Mouse (Mus musculus): ENCODE measurements around the gene Iglon5. TPM values are rescaled to one million over a fixed set of nuclear protein-coding genes. Genes with fewer than 3 reads are reported as not detected.

Gene Iglon5
- total RNA-seq, 2 experiments from 2014 or later: 0.37 to 0.89 TPM

DNA sequence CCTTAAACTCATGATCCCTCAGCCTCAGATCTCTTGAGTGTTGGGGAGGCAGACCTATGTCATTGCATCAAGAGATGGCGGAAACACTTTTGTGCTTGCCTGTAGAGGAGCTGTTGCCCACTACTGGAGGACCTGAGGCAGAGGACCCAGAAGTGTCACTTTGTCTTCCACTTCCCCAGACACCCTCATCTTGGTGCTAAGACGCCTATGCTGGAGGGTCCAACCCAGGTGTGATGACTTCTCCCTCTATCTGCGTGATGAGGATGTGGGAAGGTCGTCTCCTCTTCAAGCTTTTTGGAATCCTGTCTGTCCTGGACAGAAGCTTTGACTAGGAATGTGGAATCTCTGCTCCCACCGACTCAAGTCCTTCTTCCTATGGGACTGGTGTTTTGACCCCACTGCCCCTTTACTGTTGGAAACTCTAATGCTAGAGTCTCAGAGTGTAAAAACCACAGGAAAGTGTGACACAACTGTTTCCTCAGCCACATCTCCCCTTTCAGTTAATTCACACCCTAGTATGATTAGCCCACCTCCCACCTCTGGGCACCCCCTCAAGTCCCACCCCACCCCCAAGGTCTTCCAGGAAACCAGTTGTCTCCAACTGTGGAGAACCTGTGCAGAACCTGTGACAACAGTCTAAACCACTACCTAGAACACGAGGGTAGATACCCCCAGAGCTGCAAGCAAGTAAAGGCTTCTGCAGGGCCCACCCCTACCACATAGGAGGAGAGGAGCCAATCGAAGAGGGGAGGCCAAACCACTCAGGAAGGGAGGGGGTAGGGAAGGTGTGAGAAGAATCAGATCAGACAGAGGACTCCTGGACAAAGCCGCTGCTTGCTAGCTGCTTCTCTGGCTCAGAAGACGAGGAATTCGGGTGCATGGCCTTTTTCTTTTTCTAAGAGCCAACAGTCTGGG, 53.3 kb downstream of the Iglon5 start, which contains the start of gene Nkg7:
TSS of gene Nkg7 (plus strand) at position 733 of the 915 bp plus-strand sequence.
- intact Hi-C loops (cut with DNase I): no loop called here
- no peak for DNase-seq

DNA sequence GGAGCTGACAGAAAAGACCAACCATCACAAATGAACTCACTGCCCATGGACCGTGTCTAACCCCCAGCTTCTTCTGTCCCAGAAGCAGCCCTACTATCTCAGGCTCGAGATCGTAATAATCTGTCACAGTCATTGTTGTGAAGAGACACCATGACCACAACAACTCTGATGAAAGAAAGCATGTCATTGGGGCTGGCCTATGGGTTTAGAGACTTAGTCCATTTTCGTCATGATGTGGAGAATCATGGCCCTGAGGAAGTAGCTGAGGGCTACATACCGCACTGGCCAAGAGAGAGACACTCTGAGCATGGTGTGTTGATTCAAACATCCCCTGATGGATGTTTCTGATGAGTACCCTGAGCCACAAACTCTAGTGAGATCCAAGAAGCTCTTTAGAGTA, 55.2 kb downstream of the Iglon5 start:
- intact Hi-C loops (cut with DNase I): no loop called here
- DNase-seq: no peak

DNA sequence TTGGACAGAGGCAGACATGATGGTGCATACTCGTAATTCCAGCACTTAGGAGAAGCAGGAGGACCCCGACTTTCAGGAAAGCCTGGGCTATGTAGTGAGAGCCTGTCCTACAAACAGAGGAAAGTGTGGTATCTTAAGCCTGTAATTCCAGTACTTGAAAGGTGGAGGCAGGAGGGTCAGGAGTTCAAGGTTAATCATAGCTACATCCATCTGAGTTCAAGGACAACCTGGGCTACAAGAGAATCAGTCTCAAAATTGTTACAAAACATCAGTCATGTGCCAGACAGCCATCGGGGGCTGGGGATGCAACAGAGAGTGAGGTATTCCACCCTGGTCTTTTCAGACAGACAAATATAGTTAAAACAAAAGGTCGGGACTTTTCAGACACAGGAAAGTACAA, 57.0 kb downstream of the Iglon5 start:
- intact Hi-C loops (cut with DNase I): no loop called here
- DNase-seq: no peak

GRCm38 (mm10) chr7:43429500-43429899, 60.4 kb downstream of the Iglon5 start:
- intact Hi-C loops (cut with DNase I): no loop called here
- no peak for DNase-seq

GRCm38 (mm10) chr7:43427406-43427805, 62.5 kb downstream of the Iglon5 start, which contains the start of gene Lim2:
Gene Lim2 (plus strand): TSS chr7:43427670.
- intact Hi-C loops (cut with DNase I): no loop called here
- no peak for DNase-seq

- intact Hi-C loops (cut with DNase I): loop anchor here (1.0 kb wide), 1 partner anchor 42 kb away; no protein-coding TSS in a partner anchor
- DNase-seq: no peak
Observed at GRCm38 (mm10) chr7:43423991-43424625, 65.8 kb downstream of the Iglon5 start.

GRCm38 (mm10) chr7:43422995-43423617, 66.8 kb downstream of the Iglon5 start:
- intact Hi-C loops (cut with DNase I): loop anchor here (1.0 kb wide), 1 partner anchor 43 kb away; no protein-coding TSS in a partner anchor
- DNase-seq: peak; percentile 86 to 92

Small RNA genes within 50 kb of the gene (microRNA-seq; reads per million reads assigned to microRNA genes)
- gene Mir7051: 4.3 to 4.5 reads per million in 2 experiments

Other genes with a start within 250 kb of the Iglon5 start
- gene Zfp715, start 176.8 kb downstream of the Iglon5 start, total RNA-seq (2021): 10 to 100 TPM; 16.7 to 20.1 TPM
- gene Siglecf, start 138.7 kb downstream of the Iglon5 start, total RNA-seq (2021): not detected
- under 1 TPM; 0.14 to 0.20 TPM for gene Siglecg, start 81.9 kb downstream of the Iglon5 start, total RNA-seq (2021)
- not detected for gene Lim2, start 62.4 kb downstream of the Iglon5 start, total RNA-seq (2021)
- not detected for gene Nkg7, start 53.0 kb downstream of the Iglon5 start, total RNA-seq (2021)
- gene Cldnd2, start 49.3 kb downstream of the Iglon5 start, total RNA-seq (2021): not detected
- 1,000 to 10,000 TPM; 1,079 to 1,148 TPM for gene Etfb, start 46.0 kb downstream of the Iglon5 start, total RNA-seq (2021)
- 1 to 10 TPM; 1.7 to 2.1 TPM for gene Gm45233, start 45.9 kb downstream of the Iglon5 start, total RNA-seq (2021)
- gene Vsig10l, start 26.9 kb downstream of the Iglon5 start, total RNA-seq (2021): 1 to 10 TPM; 4.4 to 5.0 TPM
- not detected for gene 4931406B18Rik, start 15.9 kb upstream of the Iglon5 start, total RNA-seq (2021)
- gene Cd33, start 54.4 kb upstream of the Iglon5 start, total RNA-seq (2021): 1 to 10 TPM; 2.2 to 2.3 TPM
- gene Zfp658, start 72.2 kb upstream of the Iglon5 start, total RNA-seq (2021): 1 to 10 TPM in 1 of 2 experiments, under 1 TPM in 1; 0.81 to 1.5 TPM
- 1 to 10 TPM; 9.2 to 9.5 TPM for gene Zfp719, start 89.5 kb upstream of the Iglon5 start, total RNA-seq (2021)
- gene Zfp819, start 117.1 kb upstream of the Iglon5 start, total RNA-seq (2021): not detected
- not detected for gene Ceacam18, start 144.6 kb upstream of the Iglon5 start, total RNA-seq (2021)
- under 1 TPM; 0.81 to 0.94 TPM for gene Siglece, start 170.1 kb upstream of the Iglon5 start, total RNA-seq (2021)
- 1 to 10 TPM; 4.8 to 5.4 TPM for gene Ctu1, start 181.9 kb upstream of the Iglon5 start, total RNA-seq (2021)
- gene Klk14, start 200.3 kb upstream of the Iglon5 start, total RNA-seq (2021): not detected
- not detected for gene Klk13, start 222.5 kb upstream of the Iglon5 start, total RNA-seq (2021)